Mouse (Mus musculus) forebrain, embryonic 15.5 days (tissue): ENCODE measurements around the gene Ovol2. TPM values are rescaled to one million over a fixed set of nuclear protein-coding genes. Genes with fewer than 3 reads are reported as not detected.
"Not testable (repeated sequence)": the region's sequence is repeated elsewhere in the genome, so short reads cannot be mapped to it uniquely, and the experiment has no call there.

Experiments used
- ATAC-seq: fragments of 200-750 bp; cut with Nextera tagmentation; replicated peaks from 2 replicates; pipeline ENCODE4 v1.8.0; 2017; ENCODE audit warnings: mild to moderate bottlenecking, moderate TSS enrichment, moderate library complexity
- H3K27ac ChIP-seq: fragments of 300-500 bp; sonication (generic); replicated peaks from 2 replicates; pipeline ENCODE4 v1.5.1; 2015; ENCODE audit warnings: mild to moderate bottlenecking, inconsistent platforms
- H3K27me3 ChIP-seq: fragments of 300-500 bp; sonication (generic); 2 replicates; pipeline ENCODE4 v1.6.1; 2015; ENCODE audit warnings: inconsistent platforms
- H3K36me3 ChIP-seq: fragments of 300-500 bp; sonication (generic); 2 replicates; pipeline ENCODE4 v1.6.1; 2015; ENCODE audit warnings: mild to moderate bottlenecking, inconsistent platforms
- H3K4me1 ChIP-seq: fragments of 300-500 bp; sonication (generic); 2 replicates; pipeline ENCODE4 v1.6.1; 2015; ENCODE audit warnings: inconsistent platforms
- H3K4me2 ChIP-seq: fragments of 300-500 bp; sonication (generic); replicated peaks from 2 replicates; pipeline ENCODE4 v1.6.1; 2015; ENCODE audit warnings: mild to moderate bottlenecking, inconsistent platforms
- H3K4me3 ChIP-seq: fragments of 300-500 bp; sonication (generic); 2 replicates; pipeline ENCODE4 v1.5.1; 2015; ENCODE audit warnings: mild to moderate bottlenecking, inconsistent platforms
- H3K9ac ChIP-seq: fragments of 300-500 bp; sonication (generic); replicated peaks from 2 replicates; pipeline ENCODE4 v1.6.1; 2015; ENCODE audit warnings: mild to moderate bottlenecking, inconsistent platforms
- H3K9me3 ChIP-seq: fragments of 300-500 bp; sonication (generic); 2 replicates; pipeline ENCODE4 v1.6.1; 2016; ENCODE audit warnings: inconsistent platforms
- WGBS: fragments of 180-500 bp; shearing (Covaris S2); methylation state at CpG from one replicate; pipeline ENCODE4 v1.1.7; 2015; ENCODE audit warnings: mixed read lengths; 5-methylcytosine and 5-hydroxymethylcytosine counted together
- polyA plus RNA-seq: library from polyadenylated mRNA; unstranded; fragments of >200 nt; fragmentation: Nextera tagmentation; extraction: Ambion mirVana; gene quantifications from 2 replicates; pipeline ENCODE4 v1.2.1, GENCODE M21; 2015

Ovol2 gene
- polyA plus RNA-seq, 1 experiment from 2014 or later, result not detected

- ATAC-seq, result not testable (repeated sequence)
These were observed 6.2 kb upstream of the Ovol2 start for GRCm38 (mm10) chr2:144338149-144338548.

GRCm38 (mm10) chr2:144337701-144338100 lies 5.8 kb upstream of the Ovol2 start:
- H3K4me3 ChIP-seq, result no peak overlapping the region
- H3K27me3 ChIP-seq, result peaks cover 31% of the 10 kb centered on the region
- H3K36me3 ChIP-seq, result no peaks in the 10 kb centered on the region
- no peak for ATAC-seq
- H3K4me1 ChIP-seq, result peaks cover 8% of the 10 kb centered on the region
- WGBS, result 85% methylated on average over 4 of the region's 8 CpGs
- no peaks in the 10 kb centered on the region for H3K9me3 ChIP-seq
- no peak overlapping the region for H3K27ac ChIP-seq
- H3K4me2 ChIP-seq, result no peak overlapping the region
- no peak overlapping the region for H3K9ac ChIP-seq

More at GRCm38 (mm10) chr2:144338149-144338548, 6.2 kb upstream of the Ovol2 start:
- not testable (repeated sequence) for H3K27ac ChIP-seq, H3K36me3 ChIP-seq, H3K4me2 ChIP-seq, H3K4me3 ChIP-seq, H3K9ac ChIP-seq, H3K9me3 ChIP-seq, H3K4me1 ChIP-seq
- peaks cover 26% of the 10 kb centered on the region for H3K27me3 ChIP-seq
- WGBS, result 72% methylated on average over 6 of the region's 6 CpGs

- peaks cover 11% of the 10 kb centered on the region for H3K4me1 ChIP-seq
- H3K27ac ChIP-seq, result no peak overlapping the region
- H3K27me3 ChIP-seq, result peaks cover 33% of the 10 kb centered on the region
- H3K9me3 ChIP-seq, result no peaks in the 10 kb centered on the region
- H3K9ac ChIP-seq, result no peak overlapping the region
- no peak for ATAC-seq
- no peaks in the 10 kb centered on the region for H3K36me3 ChIP-seq
- WGBS, result 80% methylated on average over 3 of the region's 3 CpGs
- H3K4me2 ChIP-seq, result no peak overlapping the region
- no peak overlapping the region for H3K4me3 ChIP-seq
These were observed 5.3 kb upstream of the Ovol2 start for GRCm38 (mm10) chr2:144337230-144337629.

- Histone ChIP-seq H3K4me1 (peaks cover 32% of the 10 kb centered on the region), H3K4me3 (peak overlapping the region; percentile 25), H3K27me3 (peaks cover 70% of the 10 kb centered on the region), H3K36me3 (no peaks in the 10 kb centered on the region), H3K4me2 (peak overlapping the region; percentile 35), H3K9ac (no peak overlapping the region), H3K9me3 (no peaks in the 10 kb centered on the region), H3K27ac (no peak overlapping the region)
- 0 out of 2 replicates have a peak, but pooled peaks have one; percentile 15 for ATAC-seq
- WGBS, result 9% methylated on average over 28 of the region's 28 CpGs
These were observed 1.3 kb upstream of the Ovol2 start for GRCm38 (mm10) chr2:144333138-144333842.

GRCm38 (mm10) chr2:144332486-144332885 lies 540 bp upstream of the Ovol2 start:
- H3K4me3 ChIP-seq, result peak overlapping the region; percentile 25
- H3K9ac ChIP-seq, result no peak overlapping the region
- no peak for ATAC-seq
- peaks cover 32% of the 10 kb centered on the region for H3K4me1 ChIP-seq
- peak overlapping the region; percentile 87 for H3K4me2 ChIP-seq
- H3K27me3 ChIP-seq, result peaks cover 73% of the 10 kb centered on the region
- 8% methylated on average over 9 of the region's 9 CpGs for WGBS
- no peaks in the 10 kb centered on the region for H3K36me3 ChIP-seq
- no peak overlapping the region for H3K27ac ChIP-seq
- no peaks in the 10 kb centered on the region for H3K9me3 ChIP-seq

GRCm38 (mm10) chr2:144330960-144331371 lies 980 bp downstream of the Ovol2 start:
- no peaks in the 10 kb centered on the region for H3K36me3 ChIP-seq
- no peak overlapping the region for H3K27ac ChIP-seq
- no peaks in the 10 kb centered on the region for H3K9me3 ChIP-seq
- H3K9ac ChIP-seq, result peak overlapping the region; percentile 37
- H3K27me3 ChIP-seq, result peaks cover 69% of the 10 kb centered on the region
- H3K4me1 ChIP-seq, result peaks cover 32% of the 10 kb centered on the region
- ATAC-seq, result peak; percentile 48
- WGBS, result under 1% methylated on average over 47 of the region's 50 CpGs
- peak overlapping the region; percentile 46 for H3K4me3 ChIP-seq
- H3K4me2 ChIP-seq, result peak overlapping the region; percentile 87

- Histone ChIP-seq H3K9me3 (no peaks in the 10 kb centered on the region), H3K27me3 (peaks cover 66% of the 10 kb centered on the region), H3K4me2 (peak overlapping the region; percentile 87), H3K4me3 (peak overlapping the region; percentile 46), H3K9ac (peak overlapping the region; percentile 37), H3K36me3 (no peaks in the 10 kb centered on the region), H3K27ac (no peak overlapping the region), H3K4me1 (peaks cover 32% of the 10 kb centered on the region)
- WGBS, result 1% methylated on average over 35 of the region's 41 CpGs
- ATAC-seq, result peak; percentile 14; the same call in 1 of the 2 replicates
These were observed 1.5 kb downstream of the Ovol2 start for GRCm38 (mm10) chr2:144330352-144330959.

GRCm38 (mm10) chr2:144329937-144330336 lies 2.0 kb downstream of the Ovol2 start:
- peaks cover 62% of the 10 kb centered on the region for H3K27me3 ChIP-seq
- no peak overlapping the region for H3K27ac ChIP-seq
- H3K9me3 ChIP-seq, result no peaks in the 10 kb centered on the region
- H3K4me3 ChIP-seq, result 0 out of 2 replicates have a peak overlapping the region, but pooled peaks have one; percentile 46
- H3K4me1 ChIP-seq, result peaks cover 32% of the 10 kb centered on the region
- WGBS, result 2% methylated on average over 10 of the region's 10 CpGs
- no peak overlapping the region for H3K4me2 ChIP-seq
- no peaks in the 10 kb centered on the region for H3K36me3 ChIP-seq
- no peak overlapping the region for H3K9ac ChIP-seq
- no peak for ATAC-seq

GRCm38 (mm10) chr2:144329451-144329850 lies 2.5 kb downstream of the Ovol2 start:
- Histone ChIP-seq H3K4me3 (no peak overlapping the region), H3K27me3 (peaks cover 61% of the 10 kb centered on the region), H3K9ac (no peak overlapping the region), H3K4me1 (peaks cover 32% of the 10 kb centered on the region), H3K4me2 (no peak overlapping the region), H3K9me3 (no peaks in the 10 kb centered on the region), H3K36me3 (no peaks in the 10 kb centered on the region), H3K27ac (no peak overlapping the region)
- 4% methylated on average over 10 of the region's 10 CpGs for WGBS
- ATAC-seq, result no peak

GRCm38 (mm10) chr2:144324218-144324617 lies 7.7 kb downstream of the Ovol2 start:
- Histone ChIP-seq H3K27ac (no peak overlapping the region), H3K9ac (no peak overlapping the region), H3K4me2 (no peak overlapping the region), H3K9me3 (no peaks in the 10 kb centered on the region), H3K36me3 (no peaks in the 10 kb centered on the region), H3K27me3 (peaks cover 13% of the 10 kb centered on the region; the same call in 1 of the 2 replicates), H3K4me1 (no peaks in the 10 kb centered on the region), H3K4me3 (no peak overlapping the region)
- 60% methylated on average over 3 of the region's 3 CpGs for WGBS
- no peak for ATAC-seq

GRCm38 (mm10) chr2:144311372-144311771 lies 20.6 kb downstream of the Ovol2 start:
- Histone ChIP-seq H3K4me2 (no peak overlapping the region), H3K36me3 (no peaks in the 10 kb centered on the region), H3K9ac (no peak overlapping the region), H3K27me3 (no peaks in the 10 kb centered on the region), H3K4me1 (no peaks in the 10 kb centered on the region), H3K9me3 (no peaks in the 10 kb centered on the region), H3K27ac (no peak overlapping the region), H3K4me3 (no peak overlapping the region)
- WGBS, result 89% methylated on average over 2 of the region's 2 CpGs
- no peak for ATAC-seq

- WGBS, result 27% methylated on average over 5 of the region's 5 CpGs
- Histone ChIP-seq H3K4me1 (no peaks in the 10 kb centered on the region), H3K27me3 (no peaks in the 10 kb centered on the region), H3K36me3 (no peaks in the 10 kb centered on the region), H3K9me3 (no peaks in the 10 kb centered on the region), H3K9ac (no peak overlapping the region), H3K27ac (no peak overlapping the region), H3K4me2 (no peak overlapping the region), H3K4me3 (no peak overlapping the region)
- ATAC-seq, result no peak
These were observed 21.7 kb downstream of the Ovol2 start for GRCm38 (mm10) chr2:144310273-144310672.
